Mouse (Mus musculus) left cerebral cortex, postnatal 10 days (tissue): ENCODE measurements around the gene Clec4a1. TPM values are rescaled to one million over a fixed set of nuclear protein-coding genes. Genes with fewer than 3 reads are reported as not detected.

Source experiments
- total RNA-seq, 2 experiments: library from RNA; stranded (reverse); gene quantifications; 2 replicates each; pipeline ENCODE4 v1.2.3; 2021

Gene Clec4a1
- total RNA-seq, 2 experiments from 2014 or later: 0.30 to 0.43 TPM

Other genes starting within 250 kb of the Clec4a1 start
- gene Nanog, start 214.4 kb upstream of the Clec4a1 start, total RNA-seq: not detected
- gene Slc2a3, start 120.2 kb upstream of the Clec4a1 start, total RNA-seq: 100 to 1,000 TPM; 127 to 133 TPM
- gene Foxj2, start 101.9 kb upstream of the Clec4a1 start, total RNA-seq: 10 to 100 TPM; 26.7 to 30.3 TPM
- gene C3ar1, start 65.7 kb upstream of the Clec4a1 start, total RNA-seq: under 1 TPM; 0.89 to 0.97 TPM
- gene Necap1, start 47.4 kb upstream of the Clec4a1 start, total RNA-seq: 100 to 1,000 TPM; 158 to 160 TPM
- gene Clec4a3, start 30.7 kb downstream of the Clec4a1 start, total RNA-seq: under 1 TPM; 0.81 to 0.88 TPM
- not detected for gene Clec4a4, start 68.5 kb downstream of the Clec4a1 start, total RNA-seq
- not detected for gene Clec4b1, start 128.1 kb downstream of the Clec4a1 start, total RNA-seq
- gene Clec4a2, start 184.6 kb downstream of the Clec4a1 start, total RNA-seq: 1 to 10 TPM in 1 of 2 experiments, under 1 TPM in 1; 0.67 to 2.5 TPM